Mouse (Mus musculus) myocyte (in vitro differentiated cells): ENCODE results near the gene Olfr482. TPM values are rescaled to one million over a fixed set of nuclear protein-coding genes. Genes with fewer than 3 reads are reported as not detected.

Experiments used
- H3K27me3 ChIP-seq: one replicate; pipeline ENCODE4 v1.6.1; 2011; ENCODE audit not compliant: control insufficient read depth, insufficient read depth, insufficient read length
- H3K36me3 ChIP-seq: one replicate; pipeline ENCODE4 v1.6.1; 2011; ENCODE audit not compliant: control insufficient read depth, insufficient read depth
- H3K4me2 ChIP-seq: one replicate; pipeline ENCODE4 v1.6.1; 2011; ENCODE audit warnings: low read depth, control low read depth
- H3K4me3 ChIP-seq: one replicate; pipeline ENCODE4 v1.5.1; 2011; ENCODE audit warnings: mild to moderate bottlenecking, control low read depth, moderate library complexity
- H3K79me2 ChIP-seq: one replicate; pipeline ENCODE4 v1.6.1; 2011; ENCODE audit not compliant: control insufficient read depth, insufficient read depth
- H3ac ChIP-seq: one replicate; pipeline ENCODE4 v1.6.1; 2011; ENCODE audit not compliant: control insufficient read depth, insufficient read length
- CEBPB ChIP-seq: IDR thresholded peaks from 2 replicates; pipeline ENCODE4 v1.6.1; 2011; ENCODE audit warnings: mild to moderate bottlenecking, moderate library complexity; ENCODE audit not compliant: poor library complexity, insufficient read depth, severe bottlenecking
- E2F4 ChIP-seq: IDR thresholded peaks from one replicate; pipeline ENCODE4 v1.6.1; 2011; ENCODE audit warnings: mild to moderate bottlenecking, control low read depth, moderate library complexity; ENCODE audit not compliant: insufficient read depth
- MAX ChIP-seq: IDR thresholded peaks from one replicate; pipeline ENCODE4 v1.6.1; 2011; ENCODE audit warnings: low read depth, mild to moderate bottlenecking, control low read depth
- MYOD1 ChIP-seq, 3 experiments: IDR thresholded peaks; one replicate each; pipeline ENCODE4 v1.6.1; 2011; ENCODE audit warnings: control low read depth in 2 of 3, low read depth in 2 of 3, mild to moderate bottlenecking in 2 of 3, moderate library complexity in 1 of 3; ENCODE audit not compliant: insufficient read length in 2 of 3, control insufficient read depth in 1 of 3
- MYOG ChIP-seq, 3 experiments: IDR thresholded peaks; one replicate each; pipeline ENCODE4 v1.6.1; 2011; ENCODE audit warnings: control low read depth in 2 of 3, low read depth in 2 of 3, mild to moderate bottlenecking in 2 of 3; ENCODE audit not compliant: insufficient read length in 2 of 3, control insufficient read depth in 1 of 3, insufficient read depth in 1 of 3
- POLR2A ChIP-seq: IDR thresholded peaks from one replicate; pipeline ENCODE4 v1.6.1; 2011; ENCODE audit warnings: low read depth, mild to moderate bottlenecking, control low read depth, moderate library complexity; ENCODE audit not compliant: insufficient read length
- POLR2AphosphoS2 ChIP-seq: IDR thresholded peaks from one replicate; pipeline ENCODE4 v1.6.1; 2011; ENCODE audit warnings: low read depth, control low read depth; ENCODE audit not compliant: insufficient read length
- REST ChIP-seq: IDR thresholded peaks from one replicate; pipeline ENCODE4 v1.6.1; 2011; ENCODE audit warnings: mild to moderate bottlenecking, control low read depth, moderate library complexity; ENCODE audit not compliant: insufficient read depth, insufficient read length
- SRF ChIP-seq: IDR thresholded peaks from one replicate; pipeline ENCODE4 v1.6.1; 2011; ENCODE audit warnings: low read depth; ENCODE audit not compliant: control insufficient read depth, insufficient read length
- TCF12 ChIP-seq: IDR thresholded peaks from one replicate; pipeline ENCODE4 v1.6.1; 2011; ENCODE audit warnings: mild to moderate bottlenecking, control low read depth; ENCODE audit not compliant: poor library complexity, insufficient read depth, severe bottlenecking
- TCF3 ChIP-seq: IDR thresholded peaks from one replicate; pipeline ENCODE4 v1.6.1; 2011; ENCODE audit warnings: low read depth, control low read depth; ENCODE audit not compliant: insufficient read length
- USF1 ChIP-seq: IDR thresholded peaks from one replicate; pipeline ENCODE4 v1.6.1; 2011; ENCODE audit warnings: low read depth, mild to moderate bottlenecking, control low read depth, moderate library complexity
- polyA plus RNA-seq: library from polyadenylated mRNA; unstranded; fragments of >200 nt; fragmentation: generic; extraction: Trizol; gene quantifications from one replicate; pipeline ENCODE4 v1.2.1, GENCODE M21; 2012; ENCODE audit warnings: missing spikeins

The Olfr482 gene
- polyA plus RNA-seq = 0.02 TPM

DNA sequence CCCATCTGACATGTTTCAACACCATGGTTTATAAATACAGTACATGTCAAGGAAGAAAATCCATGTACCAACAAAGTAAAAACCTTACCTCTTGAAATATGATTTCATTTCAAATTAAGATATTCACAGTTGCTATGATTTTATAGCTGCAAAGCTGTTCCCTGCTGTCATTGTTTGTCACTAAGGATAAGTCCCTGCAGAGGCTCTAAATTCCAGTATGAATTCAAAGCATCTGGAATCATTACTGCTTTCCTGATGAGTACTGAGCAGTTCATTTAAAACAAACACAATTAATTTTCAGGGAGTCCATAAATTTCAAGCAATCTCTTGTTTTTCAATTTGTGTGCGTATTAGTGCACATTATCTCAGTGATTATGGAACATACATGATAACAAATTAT, at the start of gene Olfr482:
Gene Olfr482, minus strand, starts transcription at position 101 of the 400 bp plus-strand sequence.
- Histone ChIP-seq H3K4me2 (no peak within 1 kb of the TSS), H3ac (no peak within 1 kb of the TSS), H3K79me2 (no peaks in the 10 kb centered on the region), H3K4me3 (no peak within 1 kb of the TSS), H3K36me3 (no peaks in the 10 kb centered on the region), H3K27me3 (no peaks in the 10 kb centered on the region)
- TF ChIP-seq TCF3 (no peak), SRF (no peak), TCF12 (no peak), MAX (no peak), POLR2A (no peak), POLR2AphosphoS2 (no peak), USF1 (no peak), MYOD1 (IDR thresholded peaks at IDR 0.05; ENCODE audit: control insufficient read depth in 1 of 3, insufficient read length in 2 of 3, low read depth in 2 of 3) (no peak), REST (no peak)

- no peak for TF ChIP-seq POLR2AphosphoS2
- TF ChIP-seq USF1 = no peak
- no peaks in the 10 kb centered on the region for H3K79me2 ChIP-seq
Observed at GRCm38 (mm10) chr7:108127349-108127748, 30.0 kb upstream of the Olfr482 start, which contains the start of gene Olfr484. Gene Olfr484 (minus strand): TSS chr7:108127449.

GRCm38 (mm10) chr7:108121416-108121815, 24.0 kb upstream of the Olfr482 start:
- no peak overlapping the region for H3K4me3 ChIP-seq
- H3K79me2 ChIP-seq = no peaks in the 10 kb centered on the region

More at GRCm38 (mm10) chr7:108127349-108127748, 30.0 kb upstream of the Olfr482 start, which contains the start of gene Olfr484:
- H3ac ChIP-seq = no peak within 1 kb of the TSS
- H3K27me3 ChIP-seq = no peaks in the 10 kb centered on the region
- no peak within 1 kb of the TSS for H3K4me2 ChIP-seq
- H3K36me3 ChIP-seq = no peaks in the 10 kb centered on the region
- no peak within 1 kb of the TSS for H3K4me3 ChIP-seq

GRCm38 (mm10) chr7:108120681-108121080, 23.3 kb upstream of the Olfr482 start:
- no peaks in the 10 kb centered on the region for H3K79me2 ChIP-seq
- no peak overlapping the region for H3K4me2 ChIP-seq
- no peak overlapping the region for H3ac ChIP-seq

More at GRCm38 (mm10) chr7:108121416-108121815, 24.0 kb upstream of the Olfr482 start:
- Histone ChIP-seq H3ac (no peak overlapping the region), H3K27me3 (no peaks in the 10 kb centered on the region), H3K4me2 (no peak overlapping the region), H3K36me3 (no peaks in the 10 kb centered on the region)
- TF ChIP-seq CEBPB (no peak), TCF3 (no peak), POLR2AphosphoS2 (no peak), SRF (no peak), MYOG (IDR thresholded peaks at IDR 0.05; ENCODE audit: control insufficient read depth in 1 of 3, insufficient read depth in 1 of 3, insufficient read length in 2 of 3, low read depth in 2 of 3) (no peak), MAX (no peak), POLR2A (no peak)

DNA sequence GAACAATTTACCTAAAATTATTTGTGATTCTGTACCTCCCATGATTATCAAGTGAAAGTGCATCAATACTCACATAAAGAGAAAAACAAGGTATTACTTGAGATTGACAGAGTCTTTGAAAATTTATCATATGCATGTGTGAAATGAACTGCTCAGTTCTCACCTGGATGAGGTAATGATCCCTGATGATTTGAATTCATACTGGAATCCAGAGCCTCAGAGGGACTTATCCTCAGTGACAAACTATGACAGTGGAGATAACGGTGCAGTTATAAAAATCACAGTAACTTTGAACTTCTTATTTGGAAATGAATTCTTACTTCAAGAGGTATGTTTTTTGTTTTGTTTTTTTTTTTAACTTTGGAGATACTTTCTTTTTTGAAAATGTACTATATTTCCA, 3.2 kb upstream of the Olfr482 start, which contains the start of gene Olfr483:
Gene Olfr483, plus strand, starts transcription at position 301 of the 400 bp plus-strand sequence.
- H3ac ChIP-seq = no peak within 1 kb of the TSS
- no peaks in the 10 kb centered on the region for H3K36me3 ChIP-seq
- no peak within 1 kb of the TSS for H3K4me2 ChIP-seq
- no peak within 1 kb of the TSS for H3K4me3 ChIP-seq
- H3K27me3 ChIP-seq = no peaks in the 10 kb centered on the region
- TF ChIP-seq POLR2AphosphoS2 (no peak), CEBPB (no peak), MYOG (IDR thresholded peaks at IDR 0.05; ENCODE audit: control insufficient read depth in 1 of 3, insufficient read depth in 1 of 3, insufficient read length in 2 of 3, low read depth in 2 of 3) (no peak), E2F4 (no peak), MAX (no peak), MYOD1 (IDR thresholded peaks at IDR 0.05; ENCODE audit: control insufficient read depth in 1 of 3, insufficient read length in 2 of 3, low read depth in 2 of 3) (no peak), TCF3 (no peak), SRF (no peak), TCF12 (no peak), USF1 (no peak), POLR2A (no peak), REST (no peak)
- no peaks in the 10 kb centered on the region for H3K79me2 ChIP-seq

More at GRCm38 (mm10) chr7:108120681-108121080, 23.3 kb upstream of the Olfr482 start:
- TF ChIP-seq POLR2A = no peak
- no peak for TF ChIP-seq REST
- TF ChIP-seq MYOG (IDR thresholded peaks at IDR 0.05; ENCODE audit: control insufficient read depth in 1 of 3, insufficient read depth in 1 of 3, insufficient read length in 2 of 3, low read depth in 2 of 3) = no peak
- TF ChIP-seq MAX = no peak
- no peak for TF ChIP-seq POLR2AphosphoS2
- no peak for TF ChIP-seq TCF3
- TF ChIP-seq CEBPB = no peak
- no peak for TF ChIP-seq MYOD1 (IDR thresholded peaks at IDR 0.05; ENCODE audit: control insufficient read depth in 1 of 3, insufficient read length in 2 of 3, low read depth in 2 of 3)
- no peak for TF ChIP-seq USF1
- no peak for TF ChIP-seq SRF
- H3K27me3 ChIP-seq = no peaks in the 10 kb centered on the region
- no peaks in the 10 kb centered on the region for H3K36me3 ChIP-seq
- no peak overlapping the region for H3K4me3 ChIP-seq

- no peak within 1 kb of the TSS for H3K4me2 ChIP-seq
- TF ChIP-seq POLR2A (no peak), SRF (no peak), TCF12 (no peak), TCF3 (no peak), POLR2AphosphoS2 (no peak), CEBPB (no peak), MAX (no peak), E2F4 (no peak), USF1 (no peak), MYOD1 (IDR thresholded peaks at IDR 0.05; ENCODE audit: control insufficient read depth in 1 of 3, insufficient read length in 2 of 3, low read depth in 2 of 3) (no peak)
- H3ac ChIP-seq = no peak within 1 kb of the TSS
- no peak within 1 kb of the TSS for H3K4me3 ChIP-seq
- no peaks in the 10 kb centered on the region for H3K79me2 ChIP-seq
- no peaks in the 10 kb centered on the region for H3K27me3 ChIP-seq
- no peaks in the 10 kb centered on the region for H3K36me3 ChIP-seq
Observed at GRCm38 (mm10) chr7:108079555-108079954, 17.8 kb downstream of the Olfr482 start, which contains the start of gene Olfr481. Gene Olfr481 (plus strand): TSS chr7:108079855.
